Mouse (Mus musculus) heart, embryonic 11.5 days (tissue): Measurements from ENCODE around the gene Fam213b. TPM values are rescaled to one million over a fixed set of nuclear protein-coding genes. Genes with fewer than 3 reads are reported as not detected.

Experiments used
- ATAC-seq: fragments of 200-750 bp; cut with Nextera tagmentation; replicated peaks from 2 replicates; pipeline ENCODE4 v1.8.0; 2017; ENCODE audit warnings: moderate library complexity; ENCODE audit not compliant: insufficient number of reproducible peaks, low FRiP score, low TSS enrichment
- H3K27ac ChIP-seq: fragments of 300-500 bp; sonication (generic); 2 replicates; pipeline ENCODE4 v1.5.1; 2014; ENCODE audit warnings: mild to moderate bottlenecking, low read depth, low read length
- H3K27me3 ChIP-seq: fragments of 300-500 bp; sonication (generic); 2 replicates; pipeline ENCODE4 v1.6.1; 2014; ENCODE audit warnings: mild to moderate bottlenecking, low read length, mixed read lengths; ENCODE audit not compliant: control insufficient read depth, insufficient read depth
- H3K36me3 ChIP-seq: fragments of 300-500 bp; sonication (generic); 2 replicates; pipeline ENCODE4 v1.6.1; 2014; ENCODE audit warnings: mild to moderate bottlenecking, low read length, moderate library complexity, mixed read lengths; ENCODE audit not compliant: control insufficient read depth, insufficient read depth
- H3K4me1 ChIP-seq: fragments of 300-500 bp; sonication (generic); 2 replicates; pipeline ENCODE4 v1.6.1; 2014; ENCODE audit warnings: low read length; ENCODE audit not compliant: control insufficient read depth, insufficient read depth
- H3K4me2 ChIP-seq: fragments of 300-500 bp; sonication (generic); 2 replicates; pipeline ENCODE4 v1.6.1; 2014; ENCODE audit warnings: mild to moderate bottlenecking, moderate library complexity
- H3K4me3 ChIP-seq: fragments of 300-500 bp; sonication (generic); 2 replicates; pipeline ENCODE4 v1.5.1; 2014; ENCODE audit warnings: low read depth, low read length
- H3K9ac ChIP-seq: fragments of 300-500 bp; sonication (generic); 2 replicates; pipeline ENCODE4 v1.6.1; 2014; ENCODE audit warnings: mild to moderate bottlenecking, low read depth, low read length, moderate library complexity
- H3K9me3 ChIP-seq: fragments of 300-500 bp; sonication (generic); replicated peaks from 2 replicates; pipeline ENCODE4 v1.6.1; 2016; ENCODE audit warnings: low read length; ENCODE audit not compliant: control insufficient read depth
- WGBS: fragments of 180-500 bp; shearing (Covaris S2); extraction: QIAGEN DNeasy Blood & Tissue Kit; methylation state at CpG from one replicate; pipeline ENCODE4 v1.1.7; 2014; ENCODE audit not compliant: insufficient replicate concordance; 5-methylcytosine and 5-hydroxymethylcytosine counted together
- polyA plus RNA-seq: library from polyadenylated mRNA; unstranded; fragments of >200 nt; fragmentation: Nextera tagmentation; extraction: Ambion mirVana; gene quantifications from 2 replicates; pipeline ENCODE4 v1.2.1, GENCODE M21; 2014

Fam213b gene
- polyA plus RNA-seq, 1 experiment from 2014 or later: 26.4 TPM

- Histone ChIP-seq H3K9me3 (no peaks in the 10 kb centered on the region), H3K4me3 (no peak overlapping the region), H3K27me3 (peaks cover 37% of the 10 kb centered on the region), H3K36me3 (no peaks in the 10 kb centered on the region), H3K27ac (no peak overlapping the region), H3K9ac (no peak overlapping the region), H3K4me2 (no peak overlapping the region), H3K4me1 (peaks cover 4% of the 10 kb centered on the region; the same call in 1 of the 2 replicates)
- ATAC-seq: no peak
- 52% methylated on average over 12 of the region's 12 CpGs for WGBS
These were observed 44.1 kb downstream of the Fam213b start for GRCm38 (mm10) chr4:154854676-154855345.

GRCm38 (mm10) chr4:154853881-154854280, 45.1 kb downstream of the Fam213b start:
- Histone ChIP-seq H3K27me3 (peaks cover 35% of the 10 kb centered on the region), H3K4me2 (no peak overlapping the region), H3K27ac (no peak overlapping the region), H3K9me3 (no peaks in the 10 kb centered on the region), H3K9ac (no peak overlapping the region), H3K4me1 (peaks cover 4% of the 10 kb centered on the region; the same call in 1 of the 2 replicates), H3K4me3 (no peak overlapping the region), H3K36me3 (no peaks in the 10 kb centered on the region)
- no peak for ATAC-seq
- WGBS: 67% methylated on average over 4 of the region's 4 CpGs

- H3K4me1 ChIP-seq: peaks cover 4% of the 10 kb centered on the region; the same call in 1 of the 2 replicates
- WGBS: 95% methylated on average over 1 of the region's 1 CpGs
- H3K27ac ChIP-seq: no peak overlapping the region
- H3K9ac ChIP-seq: no peak overlapping the region
- H3K4me2 ChIP-seq: no peak overlapping the region
- no peak overlapping the region for H3K4me3 ChIP-seq
- H3K36me3 ChIP-seq: no peaks in the 10 kb centered on the region
- H3K9me3 ChIP-seq: no peaks in the 10 kb centered on the region
- peaks cover 30% of the 10 kb centered on the region for H3K27me3 ChIP-seq
- no peak for ATAC-seq
These were observed 46.2 kb downstream of the Fam213b start for GRCm38 (mm10) chr4:154852696-154853095.

Other genes with a start within 250 kb of the Fam213b start
- not detected in 2 replicates for gene Actrt2, start 231.3 kb downstream of the Fam213b start, polyA plus RNA-seq
- 0.35 and 0.52 TPM in 2 replicates for gene Ttc34, start 61.7 kb downstream of the Fam213b start, polyA plus RNA-seq
- gene Mmel1, start 29.6 kb downstream of the Fam213b start, polyA plus RNA-seq: 0.23 and 0.82 TPM in 2 replicates
- gene Tnfrsf14, start 29.4 kb upstream of the Fam213b start, polyA plus RNA-seq: 3.0 and 4.4 TPM in 2 replicates
- 0.56 TPM in 1 of 2 replicates, not detected in the other for gene Hes5, start 61.8 kb upstream of the Fam213b start, polyA plus RNA-seq
- gene Pank4, start 65.0 kb upstream of the Fam213b start, polyA plus RNA-seq: 40.6 and 45.0 TPM in 2 replicates
- 0.13 and 0.30 TPM in 2 replicates for gene Plch2, start 157.6 kb upstream of the Fam213b start, polyA plus RNA-seq
- 4.1 and 9.9 TPM in 2 replicates for gene Pex10, start 167.9 kb upstream of the Fam213b start, polyA plus RNA-seq
- 148 TPM in 2 replicates for gene Rer1, start 187.2 kb upstream of the Fam213b start, polyA plus RNA-seq
- gene Morn1, start 187.4 kb upstream of the Fam213b start, polyA plus RNA-seq: 2.5 and 2.9 TPM in 2 replicates